Mouse (Mus musculus): ENCODE results near the gene Nlgn2. TPM values are rescaled to one million over a fixed set of nuclear protein-coding genes. Genes with fewer than 3 reads are reported as not detected.
A peak's percentile ranks its signal among the peaks of the same experiment; 100 is the strongest.

Gene Nlgn2
- total and polyA plus RNA-seq, 3 experiments, result 0.20 to 1.3 (median 1.1) TPM

DNA sequence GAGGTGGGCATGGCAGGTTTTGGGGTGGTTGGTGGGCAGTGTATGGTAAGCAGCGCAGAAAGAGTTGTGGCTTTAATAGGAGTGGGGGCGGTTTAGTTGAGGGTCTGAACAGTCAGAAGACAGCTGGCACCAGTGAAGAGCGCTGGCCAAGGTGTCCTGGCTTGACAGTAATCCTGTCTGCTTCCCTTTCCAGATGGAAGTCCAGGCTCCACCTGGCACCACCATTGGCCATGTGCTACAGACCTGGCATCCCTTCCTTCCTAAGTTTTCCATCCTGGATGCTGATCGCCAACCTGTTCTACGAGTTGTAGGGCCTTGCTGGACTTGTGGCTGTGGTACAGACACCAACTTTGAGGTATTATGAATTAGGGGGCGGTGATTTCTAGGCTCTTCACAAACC, 10.4 kb upstream of the Nlgn2 start:
- Histone ChIP-seq H3K36me3 (replicated peaks in 1 of 2; ENCODE audit: control insufficient read depth in 1 of 2, insufficient read depth in 1 of 2, low read length in 1 of 2) (peaks cover 0 to 47% of the 10 kb centered on the region in 2 experiments), H3K4me3 (replicated peaks in 1 of 3; ENCODE audit: low read depth in 2 of 3, low read length in 2 of 3, poor library complexity in 1 of 3) (no peak overlapping the region), H3K79me2 (replicated peaks; ENCODE audit: control insufficient read depth, extremely low read depth, insufficient read depth, poor library complexity, severe bottlenecking) (no peaks in the 10 kb centered on the region), H3K4me2 (ENCODE audit: insufficient read depth, low read depth, poor library complexity, severe bottlenecking) (no peak overlapping the region), H3K27ac (ENCODE audit: insufficient read depth, low read depth) (no peak overlapping the region), H3K4me1 (ENCODE audit: control insufficient read depth in 1 of 2, insufficient read depth in 2 of 2) (peaks cover 5 to 24% of the 10 kb centered on the region in 2 experiments), H3K9me3 (replicated peaks; ENCODE audit: low read length) (no peaks in the 10 kb centered on the region), H3K9ac (ENCODE audit: insufficient read depth, low read depth) (no peak overlapping the region), H3K27me3 (replicated peaks) (no peaks in the 10 kb centered on the region)
- in situ Hi-C loops (cut with MboI; ENCODE audit: low pct_ligation_motif_present, low pct_unique_long_range_greater_than_20kb, low sequenced_read_pairs), result no loop called here
- TF ChIP-seq MAX (IDR thresholded peaks at IDR 0.05; ENCODE audit: low read length) (no peak), EP300 (IDR thresholded peaks at IDR 0.05; ENCODE audit: low read length) (no peak), MEF2A (IDR thresholded peaks at IDR 0.05; ENCODE audit: borderline replicate concordance, low read depth, low read length) (no peak), PAX5 (IDR thresholded peaks at IDR 0.05; ENCODE audit: low read length) (no peak), IRF4 (IDR thresholded peaks at IDR 0.05; ENCODE audit: low read depth, low read length) (no peak), USF2 (conservative IDR thresholded peaks at IDR 0.05; ENCODE audit: low read depth, low read length) (no peak), CHD1 (IDR thresholded peaks at IDR 0.05; ENCODE audit: low read depth, low read length) (no peak), E2F4 (IDR thresholded peaks at IDR 0.05; ENCODE audit: insufficient replicate concordance, low read depth, low read length) (no peak), ZKSCAN1 (IDR thresholded peaks at IDR 0.05; ENCODE audit: borderline replicate concordance, low read depth, low read length) (no peak), ZNF384 (IDR thresholded peaks at IDR 0.05; ENCODE audit: low read depth, low read length) (no peak), MYC (IDR thresholded peaks at IDR 0.05; ENCODE audit: low read depth, low read length) (no peak), TBP (conservative IDR thresholded peaks at IDR 0.05; ENCODE audit: low read depth, low read length) (no peak), USF1 (IDR thresholded peaks at IDR 0.05; ENCODE audit: low read depth, low read length) (no peak), BHLHE40 (IDR thresholded peaks at IDR 0.05; ENCODE audit: low read depth, low read length) (no peak)
- dilution Hi-C loops (cut with MboI; ENCODE audit: extremely low pct_ligation_motif_present, extremely low pct_unique_long_range_greater_than_20kb, low sequenced_read_pairs), result no loop called here
- no peak for DNase-seq (ENCODE audit: extremely low read depth)

DNA sequence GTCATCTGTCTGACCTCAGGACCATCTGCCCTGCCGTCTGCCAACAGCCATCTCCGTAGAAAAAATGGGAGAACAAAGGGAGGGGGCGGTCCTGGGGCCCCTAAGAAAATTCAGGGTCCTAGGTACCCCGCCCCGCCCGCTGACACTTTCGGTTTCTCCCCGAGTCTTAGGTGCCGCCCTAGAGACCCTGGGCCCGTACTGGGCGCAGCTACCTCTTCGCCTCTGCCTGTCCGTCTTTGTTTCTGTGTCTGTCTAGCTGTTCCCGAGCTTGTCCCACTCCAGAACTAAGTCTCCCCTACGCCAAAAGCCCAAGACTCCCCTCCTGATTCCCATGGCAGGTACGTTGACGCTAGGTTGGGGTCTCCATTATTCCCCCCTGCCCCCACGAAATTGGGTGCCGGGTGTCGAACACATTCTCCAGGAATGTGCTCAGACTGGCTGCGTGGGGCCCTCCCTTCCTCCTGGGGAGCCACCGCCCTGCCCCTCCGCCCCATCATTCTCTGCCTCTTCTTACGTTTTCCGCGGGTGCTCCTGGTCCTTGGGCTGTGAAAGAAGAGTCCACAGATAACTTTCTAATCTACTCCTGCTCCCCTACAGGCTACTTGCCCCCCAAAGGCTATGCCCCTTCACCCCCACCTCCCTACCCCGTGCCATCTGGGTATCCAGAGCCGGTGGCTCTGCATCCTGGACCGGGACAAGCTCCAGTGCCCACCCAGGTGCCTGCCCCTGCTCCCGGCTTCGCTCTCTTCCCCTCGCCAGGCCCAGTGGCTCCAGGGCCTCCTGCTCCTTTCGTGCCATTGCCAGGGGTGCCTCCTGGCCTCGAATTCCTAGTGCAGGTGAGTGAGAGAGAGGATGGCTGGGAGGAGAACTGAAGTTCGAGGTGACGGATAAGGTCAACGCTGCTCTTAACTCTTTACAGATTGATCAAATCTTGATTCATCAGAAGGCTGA, 9.4 kb upstream of the Nlgn2 start:
- peak; percentile 34 for DNase-seq (ENCODE audit: extremely low read depth)
- H3K9ac ChIP-seq (ENCODE audit: insufficient read depth, low read depth), result peak overlapping the region; percentile 62
- H3K27me3 ChIP-seq (replicated peaks), result no peaks in the 10 kb centered on the region
- H3K27ac ChIP-seq (ENCODE audit: insufficient read depth, low read depth), result no peak overlapping the region
- TF ChIP-seq ZNF384 (IDR thresholded peaks at IDR 0.05; ENCODE audit: low read depth, low read length) (peak; percentile 67), CTCF (conservative IDR thresholded peaks at IDR 0.05 in 1 of 2, IDR thresholded peaks at IDR 0.05 in 1 of 2; ENCODE audit: low read depth in 2 of 2, low read length in 2 of 2) (no peak), ZMIZ1 (IDR thresholded peaks at IDR 0.05; ENCODE audit: low read depth, low read length) (no peak), POLR2A (IDR thresholded peaks at IDR 0.05; ENCODE audit: low read depth, low read length) (no peak), PAX5 (IDR thresholded peaks at IDR 0.05; ENCODE audit: low read length) (no peak), IRF4 (IDR thresholded peaks at IDR 0.05; ENCODE audit: low read depth, low read length) (no peak)
- no peaks in the 10 kb centered on the region for H3K79me2 ChIP-seq (replicated peaks; ENCODE audit: control insufficient read depth, extremely low read depth, insufficient read depth, poor library complexity, severe bottlenecking)
- in situ Hi-C loops (cut with MboI; ENCODE audit: low pct_ligation_motif_present, low pct_unique_long_range_greater_than_20kb, low sequenced_read_pairs) (no loop called here), dilution Hi-C loops (cut with MboI; ENCODE audit: extremely low pct_ligation_motif_present, extremely low pct_unique_long_range_greater_than_20kb, low sequenced_read_pairs) (no loop called here)
- H3K36me3 ChIP-seq (replicated peaks in 1 of 2; ENCODE audit: control insufficient read depth in 1 of 2, insufficient read depth in 1 of 2, low read length in 1 of 2), result peaks cover 0 to 43% of the 10 kb centered on the region in 2 experiments
- H3K9me3 ChIP-seq (replicated peaks; ENCODE audit: low read length), result no peaks in the 10 kb centered on the region
- H3K4me2 ChIP-seq (ENCODE audit: insufficient read depth, low read depth, poor library complexity, severe bottlenecking), result peak overlapping the region; percentile 88
- peak overlapping the region; percentile 61 to 72 (median 65) for H3K4me3 ChIP-seq (replicated peaks in 1 of 3; ENCODE audit: low read depth in 2 of 3, low read length in 2 of 3, poor library complexity in 1 of 3)
- peaks cover 5 to 28% of the 10 kb centered on the region in 2 experiments for H3K4me1 ChIP-seq (ENCODE audit: control insufficient read depth in 1 of 2, insufficient read depth in 2 of 2)
